Mouse (Mus musculus): ENCODE results near the gene Myo1h. TPM values are rescaled to one million over a fixed set of nuclear protein-coding genes. Genes with fewer than 3 reads are reported as not detected.

The Myo1h gene
- total RNA-seq, 1 experiment from 2014 or later: 1.3 TPM

GRCm38 (mm10) chr5:114288396-114288795, 570 bp upstream of the Myo1h start:
- no peak for ATAC-seq (replicated peaks; ENCODE audit: low read depth, poor library complexity, severe bottlenecking)

- ATAC-seq (replicated peaks; ENCODE audit: low read depth, poor library complexity, severe bottlenecking): no peak
These were observed 1.0 kb downstream of the Myo1h start for GRCm38 (mm10) chr5:114290004-114290403.

- no peak for ATAC-seq (replicated peaks; ENCODE audit: low read depth, poor library complexity, severe bottlenecking)
These were observed 8.0 kb downstream of the Myo1h start for GRCm38 (mm10) chr5:114296693-114297631.

- ATAC-seq (replicated peaks; ENCODE audit: low read depth, poor library complexity, severe bottlenecking): no peak
These were observed 9.4 kb downstream of the Myo1h start for GRCm38 (mm10) chr5:114298212-114298894.

- ATAC-seq (replicated peaks; ENCODE audit: low read depth, poor library complexity, severe bottlenecking): no peak
These were observed 10.3 kb downstream of the Myo1h start for GRCm38 (mm10) chr5:114299156-114299855.

- no peak for ATAC-seq (replicated peaks; ENCODE audit: low read depth, poor library complexity, severe bottlenecking)
These were observed 11.1 kb downstream of the Myo1h start for GRCm38 (mm10) chr5:114299883-114300610.

- ATAC-seq (replicated peaks; ENCODE audit: low read depth, poor library complexity, severe bottlenecking): no peak
These were observed 14.2 kb downstream of the Myo1h start for GRCm38 (mm10) chr5:114303166-114303565.

- ATAC-seq (replicated peaks; ENCODE audit: low read depth, poor library complexity, severe bottlenecking): no peak
These were observed 17.5 kb downstream of the Myo1h start for GRCm38 (mm10) chr5:114306496-114306895.

GRCm38 (mm10) chr5:114308765-114309679, 20.1 kb downstream of the Myo1h start:
- ATAC-seq (replicated peaks; ENCODE audit: low read depth, poor library complexity, severe bottlenecking): peak; percentile 50; the same call in 1 of the 2 replicates

- no peak for ATAC-seq (replicated peaks; ENCODE audit: low read depth, poor library complexity, severe bottlenecking)
These were observed 20.7 kb downstream of the Myo1h start for GRCm38 (mm10) chr5:114309680-114310036.

GRCm38 (mm10) chr5:114323105-114323790, 34.3 kb downstream of the Myo1h start:
- peak; percentile 69 for ATAC-seq (replicated peaks; ENCODE audit: low read depth, poor library complexity, severe bottlenecking)

GRCm38 (mm10) chr5:114323791-114324507, 35.0 kb downstream of the Myo1h start:
- ATAC-seq (replicated peaks; ENCODE audit: low read depth, poor library complexity, severe bottlenecking): peak; percentile 81

- ATAC-seq (replicated peaks; ENCODE audit: low read depth, poor library complexity, severe bottlenecking): no peak
These were observed 54.0 kb downstream of the Myo1h start for GRCm38 (mm10) chr5:114342996-114343395.

GRCm38 (mm10) chr5:114343612-114344011, 54.6 kb downstream of the Myo1h start:
- no peak for ATAC-seq (replicated peaks; ENCODE audit: low read depth, poor library complexity, severe bottlenecking)

- ATAC-seq (replicated peaks; ENCODE audit: low read depth, poor library complexity, severe bottlenecking): no peak
These were observed 56.6 kb downstream of the Myo1h start for GRCm38 (mm10) chr5:114345538-114345937.

- no peak for ATAC-seq (replicated peaks; ENCODE audit: low read depth, poor library complexity, severe bottlenecking)
These were observed 58.0 kb downstream of the Myo1h start for GRCm38 (mm10) chr5:114347005-114347404.

GRCm38 (mm10) chr5:114351490-114351889, 62.5 kb downstream of the Myo1h start:
- ATAC-seq (replicated peaks; ENCODE audit: low read depth, poor library complexity, severe bottlenecking): 0 out of 2 replicates have a peak, but pooled peaks have one; percentile 43

Measured in common myeloid progenitor, adult 5-6 weeks (primary cell).